Mouse (Mus musculus) telencephalon, adult 2 months (tissue): ENCODE measurements at regions not wholly inside any gene's neighbourhood (a gene's known extent, or its start where the extent isn't known, plus 50 kb on each side); places are given as distances from the start of the nearest gene placed in this dataset.

Experiments
- DNase-seq: peaks from one replicate; pipeline ENCODE4 v3.0.0-alpha.2; 2011; ENCODE audit warnings: low read depth, low spot score

- DNase-seq: no peak
These were observed 131.0 kb upstream of the Cnr1 start for GRCm38 (mm10) chr4:33793398-33793797.

GRCm38 (mm10) chr4:33795461-33795860, 128.9 kb upstream of the Cnr1 start:
- peak; percentile 66 for DNase-seq

DNA sequence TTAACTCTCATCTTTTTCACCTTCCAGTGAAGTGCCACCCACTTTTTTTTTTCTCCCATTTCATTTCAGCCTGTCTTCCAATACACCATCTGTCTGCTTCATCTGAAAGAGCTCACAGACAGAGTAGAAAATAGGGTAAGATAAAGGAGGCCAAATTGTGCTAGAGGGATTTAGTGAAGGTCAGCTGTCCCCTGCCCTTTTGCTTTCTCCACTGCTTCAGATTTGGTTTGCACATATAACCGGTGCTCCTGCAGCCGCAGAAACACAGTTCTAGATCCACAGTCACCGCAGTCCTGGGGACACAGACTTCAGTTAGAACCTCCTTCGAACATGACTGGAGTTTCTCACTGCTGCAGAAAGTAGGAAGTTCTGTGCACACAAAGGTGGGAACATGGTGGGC, 126.4 kb upstream of the Cnr1 start:
- no peak for DNase-seq

- no peak for DNase-seq
These were observed 125.7 kb upstream of the Cnr1 start for GRCm38 (mm10) chr4:33798654-33799053.

GRCm38 (mm10) chr4:33799110-33799509, 125.3 kb upstream of the Cnr1 start:
- no peak for DNase-seq

DNA sequence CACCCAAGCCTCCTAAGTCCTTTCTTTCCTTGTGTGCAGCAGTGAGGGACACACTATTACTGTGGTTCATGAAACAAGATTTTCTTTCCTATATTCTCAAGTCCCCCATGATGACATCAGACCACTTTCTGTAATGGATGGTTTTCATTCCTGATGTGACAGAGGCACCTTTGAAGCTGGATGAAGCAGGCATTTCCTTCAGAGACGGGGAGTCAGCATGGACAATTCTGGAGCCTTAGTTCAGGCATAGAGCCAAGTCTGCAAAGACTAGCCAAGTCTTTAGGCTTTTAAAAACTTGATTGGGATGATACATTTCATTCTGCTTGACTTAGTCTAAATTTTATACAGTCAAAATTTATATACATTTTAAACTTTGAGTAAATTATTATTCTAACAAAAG, 124.6 kb upstream of the Cnr1 start:
- no peak for DNase-seq

DNA sequence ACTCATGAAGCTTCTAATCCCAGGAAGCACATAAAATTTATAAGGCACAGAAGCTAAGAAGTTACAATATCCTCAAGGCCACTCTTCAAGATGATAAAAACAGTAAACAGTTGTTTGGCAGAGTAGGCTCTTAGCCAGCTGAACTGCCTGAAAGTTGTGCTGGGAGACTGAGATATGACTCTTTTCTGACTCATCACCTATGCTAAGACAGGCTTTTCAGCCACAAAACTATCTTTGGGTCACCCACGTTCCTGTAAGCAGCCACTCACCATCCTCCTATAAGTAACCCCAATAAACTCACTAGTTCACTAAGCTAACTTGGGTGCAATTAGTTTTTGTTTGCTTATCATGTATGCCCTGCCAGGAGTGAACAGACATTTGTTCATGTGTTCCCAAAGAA, 112.1 kb upstream of the Cnr1 start:
- no peak for DNase-seq

GRCm38 (mm10) chr4:33823850-33824249, 100.5 kb upstream of the Cnr1 start:
- DNase-seq: no peak

- no peak for DNase-seq
These were observed 91.3 kb upstream of the Cnr1 start for GRCm38 (mm10) chr4:33833134-33833533.

GRCm38 (mm10) chr4:33838436-33838835, 86.0 kb upstream of the Cnr1 start:
- DNase-seq: peak; percentile 23

GRCm38 (mm10) chr4:33840119-33840518, 84.3 kb upstream of the Cnr1 start:
- no peak for DNase-seq

- no peak for DNase-seq
These were observed 78.6 kb upstream of the Cnr1 start for GRCm38 (mm10) chr4:33845611-33846395.

GRCm38 (mm10) chr4:33850249-33850648, 74.1 kb upstream of the Cnr1 start:
- DNase-seq: no peak

DNA sequence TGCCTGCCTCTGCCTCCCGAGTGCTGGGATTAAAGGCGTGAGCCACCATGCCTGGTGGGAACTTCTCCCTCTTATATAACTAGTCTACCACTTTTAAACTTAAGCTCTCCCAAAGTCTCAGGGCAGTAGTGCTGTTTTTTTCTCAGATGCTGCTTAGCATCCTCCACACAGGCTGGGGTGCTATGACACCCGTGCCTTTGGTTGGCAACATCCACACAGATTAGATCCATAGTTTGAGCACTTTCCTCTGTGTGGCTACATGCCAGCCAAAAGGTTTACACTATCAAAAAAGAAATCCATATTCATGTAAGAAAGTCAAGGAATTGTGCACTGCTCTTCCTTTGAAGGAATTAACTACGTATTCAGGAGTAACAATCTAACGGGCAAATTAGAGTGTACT, 72.1 kb upstream of the Cnr1 start:
- peak; percentile 36 for DNase-seq

DNA sequence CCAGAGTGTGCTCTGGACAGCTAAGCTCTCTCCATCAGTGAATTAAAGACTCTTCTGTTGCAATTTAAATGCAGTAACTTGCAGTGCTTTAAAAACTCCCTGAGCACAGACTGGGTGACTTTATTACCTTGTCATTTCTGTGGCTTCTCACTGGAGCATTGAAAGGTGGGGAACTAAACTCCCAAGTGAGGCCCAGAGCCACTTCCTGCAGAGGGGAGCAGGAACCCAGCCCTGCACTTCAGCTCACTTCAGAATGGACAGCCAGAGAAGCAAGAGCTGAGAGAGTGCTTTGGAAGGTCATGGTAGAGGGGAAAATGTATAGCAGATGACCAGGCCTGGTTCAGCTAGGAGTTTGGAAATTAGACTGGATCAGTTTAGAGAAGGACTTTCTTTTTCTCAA, 69.3 kb upstream of the Cnr1 start:
- no peak for DNase-seq

DNA sequence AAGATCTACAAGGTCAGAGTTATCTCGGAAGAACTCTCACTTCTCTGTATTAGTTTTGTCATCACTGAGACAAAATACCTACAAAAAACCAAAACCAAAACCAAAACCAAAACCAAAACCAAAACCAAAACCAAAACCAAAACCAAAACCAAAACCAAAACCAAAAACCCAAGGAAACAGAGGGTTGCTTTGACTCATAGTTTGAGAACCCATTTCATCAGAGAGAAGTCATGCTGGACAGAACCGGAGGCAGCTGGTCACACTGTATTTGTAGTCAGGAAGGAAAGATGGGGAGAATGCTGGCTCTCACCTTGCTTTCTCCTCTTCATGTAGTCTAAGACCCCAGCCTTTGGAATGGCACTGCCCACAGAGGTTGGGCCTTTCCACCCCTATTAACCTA, 57.3 kb upstream of the Cnr1 start:
- no peak for DNase-seq

- no peak for DNase-seq
These were observed 55.1 kb upstream of the Cnr1 start for GRCm38 (mm10) chr4:33869317-33869716.
